In the genomic region with DNA sequence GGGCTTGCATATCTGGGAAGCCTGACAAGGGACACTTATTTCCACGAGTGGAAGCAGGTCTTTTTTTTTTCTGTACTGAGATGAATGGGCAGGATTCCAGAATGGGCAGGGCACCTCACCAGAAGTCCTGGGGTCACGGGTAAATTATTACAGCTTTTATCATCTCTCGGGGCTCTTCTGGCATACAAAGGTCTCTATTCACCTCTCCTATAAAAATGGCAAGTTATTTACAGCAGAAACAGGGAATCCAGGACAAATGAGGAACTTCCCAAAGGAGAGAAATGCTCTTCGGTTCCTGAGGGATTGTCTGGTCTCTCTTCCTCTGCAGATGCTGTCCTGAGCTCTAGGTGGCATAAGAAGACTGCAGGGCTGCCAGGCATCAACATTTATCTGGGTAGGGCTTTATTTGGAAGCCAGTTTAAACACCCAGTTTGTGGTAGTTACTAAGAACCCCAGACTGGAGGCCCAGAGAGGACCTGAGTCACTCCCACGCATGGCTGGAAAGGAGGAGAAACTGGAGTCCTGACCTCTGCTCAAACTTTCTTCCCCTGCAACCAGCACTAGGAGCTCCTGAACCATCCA, we compare ENCODE assay signal across 11 mouse cellular contexts. TPM values are rescaled to one million over a fixed set of nuclear protein-coding genes. Genes with fewer than 3 reads are reported as not detected.
DNase-seq lines count a peak whose midpoint lies in the region; ATAC-seq and TF ChIP-seq lines count a peak whose summit lies in the region.
"Had no signal": no experiment of that assay in that cellular context is flagged by ENCODE, and none has a peak within 500 bp of the region (broad histone marks: within the 10 kb centered on the region; RNA-seq: fewer than 3 reads in every experiment).

No protein-coding gene starts in this region.

- intact Hi-C loops in left cerebral cortex, postnatal 36 days (cut with DNase I): loop anchor here (10.0 kb wide), 1 partner anchor 209 kb away; no protein-coding TSS in a partner anchor
- intact Hi-C loops in gastrocnemius, postnatal 36 days (cut with DNase I): no loop called here

- no peaks in the 10 kb centered on the region for H3K9me3 ChIP-seq in heart, embryonic 11.5 days (replicated peaks; ENCODE audit: control insufficient read depth, low read length)

- ATAC-seq in heart, embryonic 11.5 days (replicated peaks; ENCODE audit: insufficient number of reproducible peaks, low FRiP score, low TSS enrichment): no peak

- no peaks in the 10 kb centered on the region for H3K36me3 ChIP-seq in heart, embryonic 11.5 days (ENCODE audit: control insufficient read depth, insufficient read depth, low read length)

- no peak for TF ChIP-seq POLR2A in brain, embryonic 14.5 days (IDR thresholded peaks at IDR 0.05; ENCODE audit: borderline replicate concordance, extremely low read depth, insufficient read depth, insufficient read length, poor library complexity, severe bottlenecking)

- peak; percentile 11 for DNase-seq in heart, postnatal 4 days
- peak; percentile 56 for DNase-seq in 416B (ENCODE audit: low read depth)
- no peak for DNase-seq in brain, embryonic 14.5 days (ENCODE audit: low read depth)
- DNase-seq in kidney, postnatal 25 days: peak; percentile 60 to 63
- DNase-seq in thymus, adult 18-20 months: no peak
- DNase-seq in left cerebral cortex, postnatal 36 days (ENCODE audit: low spot score in 2 of 2): no peak
- no peak for DNase-seq in gastrocnemius, postnatal 36 days
- DNase-seq: gastrocnemius, postnatal 25 days had no signal

- no peak overlapping the region for H3K4me2 ChIP-seq in heart, embryonic 11.5 days

- WGBS in heart, embryonic 11.5 days (ENCODE audit: insufficient replicate concordance): 50% methylated on average over 5 of the region's 5 CpGs

- H3K4me3 ChIP-seq in heart, embryonic 11.5 days (ENCODE audit: low read depth, low read length): no peak overlapping the region

- H3K4me1 ChIP-seq in heart, embryonic 11.5 days (ENCODE audit: control insufficient read depth, insufficient read depth, low read length): no peaks in the 10 kb centered on the region

- TF ChIP-seq CTCF in brain, embryonic 14.5 days (IDR thresholded peaks at IDR 0.05; ENCODE audit: borderline replicate concordance, extremely low read depth, insufficient read depth, insufficient read length): peak; percentile 17; the same call in 1 of the 2 replicates

- H3K27ac ChIP-seq in heart, embryonic 11.5 days (ENCODE audit: low read depth, low read length): no peak overlapping the region
- H3K27ac ChIP-seq: macrophage had no signal

- H3K27me3 ChIP-seq in heart, embryonic 11.5 days (ENCODE audit: control insufficient read depth, insufficient read depth, low read length): no peaks in the 10 kb centered on the region

- no peak overlapping the region for H3K9ac ChIP-seq in heart, embryonic 11.5 days (ENCODE audit: low read depth, low read length)

RNA-seq across cellular contexts. Expression of gene Nr1i2, which starts 0.8 kb away (rescaled TPM):
- not detected for total RNA-seq in heart, postnatal 4 days (2021)
- 0.13 TPM in 1 of 2 replicates, not detected in the other for polyA plus RNA-seq in heart, embryonic 11.5 days (2014; fragmentation: Nextera tagmentation; extraction: Ambion mirVana)
- polyA plus RNA-seq in brain, embryonic 14.5 days (2012; rRNA removed): not detected in 2 replicates
- not detected for total RNA-seq in left cerebral cortex, postnatal 36 days (2021)
- total RNA-seq in gastrocnemius, postnatal 36 days (2021): not detected
- total RNA-seq: gastrocnemius, postnatal 25 days had no signal
- polyA plus RNA-seq: macrophage had no signal

RNA-seq across cellular contexts. Expression of gene Maats1, which starts 46.5 kb away (rescaled TPM):
- under 1 TPM in 1 of 2 experiments, not detected in 1; 0.09 TPM for total RNA-seq in heart, postnatal 4 days (2021)
- 0.21 TPM in 1 of 2 replicates, not detected in the other for polyA plus RNA-seq in heart, embryonic 11.5 days (2014; fragmentation: Nextera tagmentation; extraction: Ambion mirVana)
- polyA plus RNA-seq in brain, embryonic 14.5 days (2012; rRNA removed): 0.49 and 1.4 TPM in 2 replicates
- total RNA-seq in left cerebral cortex, postnatal 36 days (2021): 1 to 10 TPM; 1.2 to 1.5 TPM
- not detected for total RNA-seq in gastrocnemius, postnatal 36 days (2021)
- total RNA-seq: gastrocnemius, postnatal 25 days had no signal
- polyA plus RNA-seq: macrophage had no signal

RNA-seq across cellular contexts. Expression of gene Cox17, which starts 51.4 kb away (rescaled TPM):
- total RNA-seq in heart, postnatal 4 days (2021): 100 to 1,000 TPM; 203 to 222 TPM
- 289 and 314 TPM in 2 replicates for polyA plus RNA-seq in heart, embryonic 11.5 days (2014; fragmentation: Nextera tagmentation; extraction: Ambion mirVana)
- 62.9 and 69.0 TPM in 2 replicates for polyA plus RNA-seq in brain, embryonic 14.5 days (2012; rRNA removed)
- total RNA-seq in left cerebral cortex, postnatal 36 days (2021): 100 to 1,000 TPM; 124 TPM
- 100 to 1,000 TPM; 121 to 152 TPM for total RNA-seq in gastrocnemius, postnatal 36 days (2021)

RNA-seq across cellular contexts. Expression of gene Gm21987, which starts 51.4 kb away (rescaled TPM):
- total RNA-seq in heart, postnatal 4 days (2021): 1 to 10 TPM; 1.1 to 1.6 TPM
- polyA plus RNA-seq in heart, embryonic 11.5 days (2014; fragmentation: Nextera tagmentation; extraction: Ambion mirVana): 2.4 and 3.4 TPM in 2 replicates
- not detected in 2 replicates for polyA plus RNA-seq in brain, embryonic 14.5 days (2012; rRNA removed)
- not detected for total RNA-seq in left cerebral cortex, postnatal 36 days (2021)
- total RNA-seq in gastrocnemius, postnatal 36 days (2021): not detected
- total RNA-seq: gastrocnemius, postnatal 25 days had no signal
- polyA plus RNA-seq: large intestine, adult 2 months; macrophage had no signal

Comparison
In these comparisons a context has a peak if more than half of its experiments do, and no peak if none do; other contexts are left out.
1. DNase-seq: peak in heart, postnatal 4 days (single experiment), 416B (single experiment) and kidney, postnatal 25 days (2 of 2); none in brain, embryonic 14.5 days (single experiment), thymus, adult 18-20 months (0 of 2), left cerebral cortex, postnatal 36 days (0 of 2) and gastrocnemius, postnatal 36 days (0 of 2).